Mouse (Mus musculus): ENCODE results near the gene Ubb. TPM values are rescaled to one million over a fixed set of nuclear protein-coding genes. Genes with fewer than 3 reads are reported as not detected.
"Not testable (repeated sequence)": the region's sequence is repeated elsewhere in the genome, so short reads cannot be mapped to it uniquely, and the experiment has no call there.

The Ubb gene
- 1,185 and 1,189 TPM in 2 replicates for total RNA-seq (2021)
- long read RNA-seq, experiment 1, transcript Ubb-202 (2 exons, 890 nt), result minor isoform, 8 of 3,869 reads
- long read RNA-seq, experiment 1, transcript Ubb-201 (2 exons, 1,499 nt), result major isoform, 3,813 of 3,869 reads
- long read RNA-seq, experiment 1, partial matches to known transcripts, result 0 of 3,869 reads
- long read RNA-seq, experiment 1, other reads (novel, unspliced or antisense), result 48 of 3,869 reads
- long read RNA-seq, experiment 2, transcript Ubb-201 (2 exons, 1,499 nt), result major isoform, 2,841 of 2,903 reads
- long read RNA-seq, experiment 2, partial matches to known transcripts, result 0 of 2,903 reads
- long read RNA-seq, experiment 2, other reads (novel, unspliced or antisense), result 61 of 2,903 reads

DNA sequence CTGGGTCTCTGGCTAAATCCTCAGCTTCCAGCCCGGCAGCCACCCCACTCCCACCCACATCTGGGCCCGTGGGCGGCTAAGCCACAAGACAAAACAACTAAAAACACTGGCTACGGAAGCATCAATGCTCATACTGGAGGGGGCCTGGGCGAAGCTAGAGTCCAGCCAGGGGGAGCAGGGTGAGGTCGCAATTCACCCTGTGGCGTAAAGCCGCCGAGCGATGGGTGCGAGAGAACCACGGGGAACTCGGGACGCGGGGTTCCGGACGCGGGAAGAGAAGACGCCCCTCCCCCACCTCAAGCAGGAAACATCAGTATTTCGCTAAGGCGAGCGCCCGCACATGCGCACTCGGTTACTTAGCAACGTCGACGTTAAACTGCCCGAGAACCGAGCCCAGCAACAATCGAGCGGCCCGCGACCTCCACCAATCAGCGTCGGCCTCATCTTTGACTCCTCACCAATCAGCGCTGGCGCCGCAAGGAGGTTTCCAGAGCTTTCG, at the start of gene Ubb:
TSS of gene Ubb (plus strand) at position 445 of the 499 bp plus-strand sequence.
- DNase-seq, result peak; percentile 99

DNA sequence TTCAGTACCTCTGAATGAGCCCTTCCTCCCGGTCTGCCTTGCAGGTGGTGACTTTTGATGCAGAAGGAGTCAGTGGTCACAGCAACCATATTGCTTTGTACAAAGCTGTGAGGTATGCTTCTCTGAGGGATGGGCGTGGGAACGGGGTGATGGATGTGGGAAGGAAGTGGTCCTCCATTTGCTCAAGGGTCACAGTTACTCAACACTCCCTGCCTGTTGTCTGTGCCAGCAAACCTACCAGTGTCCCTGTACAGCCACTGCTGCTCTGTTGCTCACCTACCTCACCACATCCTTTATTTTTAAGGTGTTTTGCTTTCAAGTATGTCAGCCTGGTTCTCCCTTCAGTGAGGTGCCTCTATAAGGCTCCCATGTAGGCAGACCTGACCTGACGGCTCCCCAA, 43.3 kb upstream of the Ubb start:
- no peak for DNase-seq

DNA sequence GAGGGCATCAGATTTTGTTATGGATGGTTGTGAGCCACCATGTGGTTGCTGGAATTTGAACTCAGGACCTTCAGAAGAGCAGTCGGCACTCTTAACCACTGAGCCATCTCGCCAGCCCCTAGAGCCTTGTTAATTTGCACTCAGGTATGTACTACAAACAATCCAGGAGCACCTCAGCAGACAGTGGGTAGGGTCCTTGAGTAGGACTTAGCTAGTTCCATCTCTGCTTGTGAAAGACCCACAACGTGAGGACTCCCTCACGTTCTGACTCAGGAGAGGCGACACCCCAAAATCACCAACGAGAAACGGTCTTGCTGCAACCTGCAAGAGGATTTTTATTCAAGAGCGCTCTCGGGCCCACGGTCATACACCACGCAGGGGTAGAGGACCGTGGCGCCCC, 42.6 kb upstream of the Ubb start:
- DNase-seq, result not testable (repeated sequence)

DNA sequence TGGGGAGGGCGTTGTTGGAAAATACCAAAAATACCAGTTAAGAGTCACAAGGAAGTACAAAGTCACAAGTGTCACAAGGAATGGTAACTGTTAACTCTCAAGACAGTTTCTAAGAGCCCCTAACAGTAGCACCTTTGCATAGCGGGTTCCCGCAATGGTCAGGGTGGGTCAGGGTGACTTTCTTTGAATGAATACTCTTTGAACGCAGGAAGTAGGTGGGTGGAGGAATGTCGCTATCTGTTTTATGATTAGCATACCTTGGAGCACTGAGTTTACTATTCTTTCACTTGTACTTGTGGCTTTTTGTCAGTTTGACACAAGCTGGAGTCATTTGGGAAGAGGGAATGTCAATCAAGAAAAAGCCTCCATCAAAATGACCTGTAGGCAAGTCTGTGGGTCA, 42.2 kb upstream of the Ubb start:
- not testable (repeated sequence) for DNase-seq

- DNase-seq, result no peak
Observed at GRCm38 (mm10) chr11:62509571-62509970, 41.4 kb upstream of the Ubb start.

DNA sequence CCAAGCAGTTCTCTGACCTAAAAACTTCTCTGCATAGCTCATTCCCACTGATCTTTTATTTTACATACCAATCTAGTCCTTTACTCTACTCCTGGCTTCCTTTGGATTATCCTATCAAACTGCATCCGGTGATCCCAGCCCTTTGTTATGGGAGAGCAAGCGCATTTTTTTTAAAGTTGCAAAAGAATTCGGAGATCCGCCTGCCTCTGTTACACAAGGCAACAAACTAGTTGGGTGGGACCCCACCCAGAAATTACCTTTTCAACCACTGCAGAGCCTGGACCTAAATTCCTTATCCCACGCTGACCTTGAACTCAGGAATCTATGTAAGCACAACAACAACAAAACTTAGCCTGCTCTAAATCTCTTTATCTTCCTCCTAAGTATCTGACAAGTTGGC, 40.0 kb upstream of the Ubb start:
- no peak for DNase-seq

DNA sequence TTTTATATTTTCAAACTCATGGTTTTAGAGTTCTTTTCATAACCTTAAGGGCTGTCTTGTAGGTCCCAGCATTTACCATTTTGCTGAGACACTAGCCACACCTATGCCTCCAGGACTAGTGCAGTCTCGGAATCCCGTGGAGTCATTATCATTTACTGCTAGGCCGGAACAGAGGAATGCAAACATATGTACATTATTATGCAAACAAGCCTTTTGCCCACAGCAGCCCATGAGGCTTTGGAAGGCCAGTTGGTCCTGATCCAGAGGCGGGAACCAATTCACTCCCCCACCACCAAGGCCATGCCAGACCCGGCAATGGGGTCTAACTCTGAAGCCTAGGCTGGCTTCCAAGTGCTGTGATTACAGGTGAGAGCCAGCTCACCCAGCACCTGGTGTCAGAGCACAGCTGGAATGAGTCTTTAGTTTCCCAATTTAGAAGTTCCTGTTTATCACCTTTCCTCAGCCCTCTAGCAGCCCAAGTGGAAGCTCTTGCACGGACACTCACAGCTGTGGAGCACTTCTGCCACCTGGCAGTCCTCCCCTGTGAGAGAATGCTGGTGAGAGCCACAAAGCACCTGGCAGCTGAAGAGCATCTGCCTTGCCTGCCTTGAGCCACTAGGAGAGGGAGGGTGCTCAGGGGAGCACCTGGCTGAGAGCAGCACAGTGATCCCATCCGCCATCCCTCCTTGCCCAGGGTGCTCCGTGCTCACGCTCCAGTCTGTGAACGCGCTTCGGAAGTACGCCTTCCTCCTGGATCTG, 39.3 kb upstream of the Ubb start:
- no peak for DNase-seq

GRCm38 (mm10) chr11:62512529-62513080, 38.4 kb upstream of the Ubb start:
- no peak for DNase-seq

DNA sequence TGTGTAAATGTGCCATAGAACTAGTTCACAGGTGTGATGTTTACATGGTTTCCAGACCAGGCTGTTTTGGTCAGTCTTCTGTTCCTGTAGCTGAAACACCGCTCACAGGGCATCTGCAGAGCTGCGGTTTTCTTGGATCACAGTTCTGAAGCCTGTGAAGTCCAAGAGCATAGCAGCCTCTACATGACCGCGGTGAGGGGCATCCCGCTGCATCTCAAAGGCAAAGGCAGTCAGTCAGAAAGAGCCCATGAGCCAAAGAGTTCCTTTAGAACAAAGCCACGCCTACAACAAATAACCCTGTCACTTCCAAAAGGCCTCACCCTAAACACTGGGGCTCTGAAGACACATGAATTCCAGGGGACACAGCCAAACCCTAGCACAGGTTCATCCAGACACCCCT, 37.7 kb upstream of the Ubb start:
- no peak for DNase-seq

- DNase-seq, result peak; percentile 56
Observed at GRCm38 (mm10) chr11:62518991-62519390, 32.0 kb upstream of the Ubb start.

DNA sequence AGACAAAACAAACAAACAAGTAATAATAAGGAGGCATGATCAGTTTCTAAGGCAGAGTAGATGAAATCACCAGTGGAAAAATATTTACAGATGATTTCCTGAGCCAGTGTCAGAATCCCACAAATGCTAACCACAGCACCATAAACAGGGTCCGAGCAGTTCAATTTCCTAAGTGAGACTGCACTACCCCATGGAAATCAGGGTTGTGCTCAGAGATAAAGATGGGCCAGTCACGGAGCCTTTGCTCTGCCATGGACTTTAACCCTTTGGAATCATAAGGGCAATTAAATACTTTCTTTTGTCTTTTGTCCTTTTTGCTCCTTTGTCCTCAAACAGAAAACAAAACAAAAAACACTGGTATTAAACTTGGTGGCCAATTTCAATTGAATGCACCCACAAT, 28.7 kb upstream of the Ubb start:
- no peak for DNase-seq

DNA sequence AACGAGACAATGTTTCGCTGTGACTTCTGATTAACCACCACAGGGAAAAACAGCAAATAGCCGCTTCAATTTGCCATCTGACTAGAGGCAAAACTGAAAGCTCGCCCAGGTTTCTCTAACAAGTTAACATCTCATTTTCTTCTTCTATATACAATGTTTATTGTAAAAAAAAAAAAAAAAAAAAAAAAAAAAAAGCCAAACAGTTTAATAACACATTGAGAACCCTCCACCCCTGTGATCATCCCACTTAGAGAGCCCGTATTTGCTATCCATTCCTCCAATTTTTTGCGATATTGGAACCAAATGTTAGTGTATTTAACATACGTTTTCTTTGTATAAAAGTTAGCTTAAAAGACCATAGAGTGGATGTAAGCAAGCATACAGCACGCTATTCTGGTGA, 13.9 kb upstream of the Ubb start:
- DNase-seq, result no peak

DNA sequence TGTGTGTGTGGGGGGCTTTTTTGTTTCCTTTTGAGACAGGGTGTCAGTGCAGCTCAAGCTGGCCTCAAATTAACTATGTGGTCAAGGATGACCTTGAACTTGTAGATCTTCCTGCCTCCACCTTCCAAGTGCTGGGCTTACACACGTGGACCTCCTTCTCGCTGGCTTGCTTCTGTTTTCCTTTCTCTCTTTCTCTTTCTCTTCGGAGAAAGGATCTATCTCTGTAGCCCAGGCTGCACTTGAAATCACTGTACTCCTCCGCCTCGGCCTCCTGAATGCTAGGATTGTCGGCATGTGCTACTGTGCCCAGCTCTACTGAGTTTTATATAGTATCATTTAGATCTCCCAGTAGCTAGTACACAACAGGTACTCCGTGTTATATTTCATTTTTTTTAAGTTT, 13.4 kb upstream of the Ubb start:
- no peak for DNase-seq

GRCm38 (mm10) chr11:62538321-62539088, 12.5 kb upstream of the Ubb start:
- DNase-seq, result peak; percentile 78

DNA sequence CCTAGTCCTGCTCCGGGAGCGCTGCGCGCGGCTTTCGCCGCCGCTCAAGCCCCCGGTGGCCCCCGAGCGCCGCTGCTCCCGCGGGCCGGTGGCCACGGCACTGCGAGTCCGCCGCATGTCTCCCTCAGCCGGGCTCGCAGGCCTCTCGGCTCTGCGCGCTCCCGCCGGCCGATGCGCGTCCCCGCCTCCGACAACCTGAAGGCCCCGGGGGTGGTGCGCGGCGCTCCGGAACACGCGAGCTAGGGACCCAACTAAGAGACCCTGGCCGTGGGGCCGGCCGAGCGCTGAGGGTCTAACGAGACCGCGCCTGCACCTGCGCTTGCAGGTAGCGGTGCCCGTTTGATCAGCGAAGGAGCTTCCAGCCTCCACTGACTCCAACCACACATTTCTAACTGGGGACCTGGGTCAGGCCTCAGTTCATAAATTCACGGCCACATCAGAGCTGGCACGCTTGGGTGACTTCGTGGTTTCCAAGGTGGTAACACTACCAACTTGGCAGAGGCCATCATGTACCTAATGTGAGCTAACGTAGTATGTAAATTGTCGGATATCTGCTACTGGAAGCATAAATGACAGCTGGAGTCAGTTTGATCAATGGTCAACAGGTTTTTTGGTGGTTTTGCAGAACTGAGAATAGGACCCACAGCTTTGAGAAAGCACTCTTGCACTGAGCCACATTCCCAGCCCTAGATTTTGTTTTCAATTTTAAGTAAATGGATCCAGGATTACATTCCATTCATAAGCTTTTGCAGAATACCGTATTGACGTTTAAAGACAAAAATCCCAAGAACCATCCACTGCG, 11.7 kb upstream of the Ubb start, which contains the start of gene Cenpv:
TSS of gene Cenpv (minus strand) at position 173 of the 802 bp plus-strand sequence.
- DNase-seq, result peak; percentile 89

- DNase-seq, result no peak
Observed at GRCm38 (mm10) chr11:62540167-62540566, 10.8 kb upstream of the Ubb start.

GRCm38 (mm10) chr11:62540969-62541368, 10.0 kb upstream of the Ubb start:
- DNase-seq, result no peak

DNA sequence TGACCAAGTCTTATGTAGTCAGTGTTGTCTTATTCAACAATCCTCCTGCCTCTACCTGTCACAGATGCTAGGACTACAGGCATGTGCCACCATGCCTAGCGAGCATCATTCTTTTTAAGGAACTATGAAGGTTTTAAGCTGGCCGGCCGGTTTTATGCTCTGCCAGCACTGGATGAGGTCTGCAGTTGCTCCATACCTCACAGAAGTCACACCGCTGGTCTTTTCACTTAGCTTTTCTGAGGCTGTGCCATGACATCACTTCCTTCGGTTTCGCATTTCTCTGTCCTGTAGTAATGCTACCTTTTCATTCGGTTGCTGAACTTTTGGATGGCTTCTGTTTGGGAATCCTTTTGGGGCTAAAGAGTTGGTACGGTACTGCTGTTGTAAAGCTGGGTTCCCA, 9.4 kb upstream of the Ubb start:
- DNase-seq, result no peak

DNA sequence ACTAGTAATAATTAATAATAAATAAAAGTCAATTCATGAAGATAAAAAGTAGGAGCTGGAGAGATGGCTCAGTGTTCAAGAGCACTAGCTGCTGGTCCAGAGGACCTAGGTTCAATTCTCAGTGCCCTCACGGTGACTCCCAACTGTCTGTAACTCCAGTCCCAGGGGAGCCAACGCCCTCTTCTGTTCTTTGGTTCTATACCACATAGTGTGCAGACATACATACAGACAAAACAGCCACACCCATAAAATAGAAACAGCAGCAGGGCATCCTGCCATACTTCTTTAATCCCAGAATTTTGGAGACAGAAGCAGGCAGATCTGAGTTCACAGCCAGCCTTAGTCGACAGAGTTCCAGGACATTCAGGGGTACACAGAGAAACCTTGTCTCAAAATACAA, 7.0 kb upstream of the Ubb start:
- DNase-seq, result no peak

DNA sequence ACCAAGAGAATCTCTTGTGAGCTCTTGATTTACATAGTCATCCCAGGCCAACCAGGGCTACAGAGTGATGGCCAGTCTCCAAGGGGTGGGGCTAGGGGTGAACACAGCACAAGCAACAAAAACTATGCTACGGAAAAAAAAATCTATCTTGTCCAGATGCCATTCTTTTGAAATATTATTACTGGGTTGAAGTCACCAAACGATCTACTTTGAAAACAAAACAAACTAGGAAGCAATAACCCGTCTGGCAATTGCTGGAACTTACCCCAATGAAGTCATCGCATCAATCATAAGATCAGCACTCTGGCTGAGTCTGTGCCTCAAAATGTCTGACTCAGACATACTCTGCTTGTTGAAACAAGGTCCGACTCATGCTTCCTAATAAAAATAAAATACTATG, 1.2 kb upstream of the Ubb start:
- DNase-seq, result peak; percentile 91

DNA sequence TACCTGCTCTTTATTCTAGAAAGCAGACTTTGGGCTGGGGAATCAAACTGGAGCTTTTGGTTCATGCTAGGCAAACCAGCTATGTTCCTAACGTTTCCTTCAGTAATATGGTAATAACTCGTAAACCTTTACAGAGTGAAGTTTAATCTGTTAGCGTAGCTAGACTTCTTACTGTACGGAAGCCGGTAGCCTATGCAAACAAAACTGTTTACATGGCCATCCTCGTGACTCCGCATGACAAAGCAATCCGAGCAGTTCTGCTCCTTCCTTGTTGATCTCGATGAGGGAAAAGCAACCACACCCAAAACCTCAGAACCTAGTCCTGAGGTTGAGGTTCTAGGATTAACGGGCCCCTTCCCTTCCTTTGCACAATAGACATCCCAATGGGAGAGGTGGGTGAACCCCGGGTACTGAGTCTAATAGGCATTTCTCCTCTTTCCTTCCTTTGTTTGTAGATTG, 715 bp upstream of the Ubb start:
- peak; percentile 58 for DNase-seq

All from adrenal gland, postnatal 14 days (tissue).